Mouse (Mus musculus): ENCODE results near the gene Fam174b. TPM values are rescaled to one million over a fixed set of nuclear protein-coding genes. Genes with fewer than 3 reads are reported as not detected.

The Fam174b gene
- total RNA-seq (2021), result 10 to 100 TPM; 35.5 to 38.1 TPM

GRCm38 (mm10) chr7:73740111-73741035 is at the start of gene Fam174b:
Gene Fam174b (plus strand): TSS chr7:73740302.
- peak; percentile 68 to 74 for DNase-seq (ENCODE audit: low spot score in 2 of 2)
- intact Hi-C loops (cut with DNase I), result no loop called here

- intact Hi-C loops (cut with DNase I), result no loop called here
- no peak for DNase-seq (ENCODE audit: low spot score in 2 of 2)
Observed at GRCm38 (mm10) chr7:73697092-73697491, 43.0 kb upstream of the Fam174b start.

GRCm38 (mm10) chr7:73704305-73704704 is 35.8 kb upstream of the Fam174b start:
- DNase-seq (ENCODE audit: low spot score in 2 of 2), result no peak
- intact Hi-C loops (cut with DNase I), result loop anchor here (5.0 kb wide), 1 partner anchor 37 kb away; no protein-coding TSS in a partner anchor

- intact Hi-C loops (cut with DNase I), result no loop called here
- DNase-seq (ENCODE audit: low spot score in 2 of 2), result no peak
Observed at GRCm38 (mm10) chr7:73713506-73713905, 26.6 kb upstream of the Fam174b start.

GRCm38 (mm10) chr7:73715928-73716749 is 24.0 kb upstream of the Fam174b start:
- peak; percentile 40 to 70 for DNase-seq (ENCODE audit: low spot score in 2 of 2)
- intact Hi-C loops (cut with DNase I), result no loop called here

- intact Hi-C loops (cut with DNase I), result no loop called here
- no peak for DNase-seq (ENCODE audit: low spot score in 2 of 2)
Observed at GRCm38 (mm10) chr7:73716841-73717240, 23.3 kb upstream of the Fam174b start.

GRCm38 (mm10) chr7:73718031-73718430 is 22.1 kb upstream of the Fam174b start:
- intact Hi-C loops (cut with DNase I), result no loop called here
- DNase-seq (ENCODE audit: low spot score in 2 of 2), result no peak

- intact Hi-C loops (cut with DNase I), result no loop called here
- DNase-seq (ENCODE audit: low spot score in 2 of 2), result no peak
Observed at GRCm38 (mm10) chr7:73718497-73719007, 21.6 kb upstream of the Fam174b start.

- intact Hi-C loops (cut with DNase I), result no loop called here
- DNase-seq (ENCODE audit: low spot score in 2 of 2), result peak in 1 of 2 experiments; percentile 32
Observed at GRCm38 (mm10) chr7:73721046-73721445, 19.1 kb upstream of the Fam174b start.

- DNase-seq (ENCODE audit: low spot score in 2 of 2), result no peak
- intact Hi-C loops (cut with DNase I), result no loop called here
Observed at GRCm38 (mm10) chr7:73721764-73722163, 18.3 kb upstream of the Fam174b start.

- intact Hi-C loops (cut with DNase I), result no loop called here
- DNase-seq (ENCODE audit: low spot score in 2 of 2), result no peak
Observed at GRCm38 (mm10) chr7:73729913-73730312, 10.2 kb upstream of the Fam174b start.

- intact Hi-C loops (cut with DNase I), result no loop called here
- no peak for DNase-seq (ENCODE audit: low spot score in 2 of 2)
Observed at GRCm38 (mm10) chr7:73730430-73731022, 9.6 kb upstream of the Fam174b start.

- intact Hi-C loops (cut with DNase I), result no loop called here
- no peak for DNase-seq (ENCODE audit: low spot score in 2 of 2)
Observed at GRCm38 (mm10) chr7:73736046-73736445, 4.1 kb upstream of the Fam174b start.

- peak in 1 of 2 experiments; percentile 46 for DNase-seq (ENCODE audit: low spot score in 2 of 2)
- intact Hi-C loops (cut with DNase I), result no loop called here
Observed at GRCm38 (mm10) chr7:73741392-73741791, 1.3 kb downstream of the Fam174b start.

GRCm38 (mm10) chr7:73741841-73742240 is 1.7 kb downstream of the Fam174b start:
- DNase-seq (ENCODE audit: low spot score in 2 of 2), result no peak
- intact Hi-C loops (cut with DNase I), result no loop called here

GRCm38 (mm10) chr7:73743144-73743543 is 3.0 kb downstream of the Fam174b start:
- DNase-seq (ENCODE audit: low spot score in 2 of 2), result no peak
- intact Hi-C loops (cut with DNase I), result no loop called here

GRCm38 (mm10) chr7:73743831-73744370 is 3.8 kb downstream of the Fam174b start:
- no peak for DNase-seq (ENCODE audit: low spot score in 2 of 2)
- intact Hi-C loops (cut with DNase I), result no loop called here

GRCm38 (mm10) chr7:73745903-73746302 is 5.8 kb downstream of the Fam174b start:
- intact Hi-C loops (cut with DNase I), result no loop called here
- DNase-seq (ENCODE audit: low spot score in 2 of 2), result no peak

GRCm38 (mm10) chr7:73746836-73747235 is 6.7 kb downstream of the Fam174b start:
- intact Hi-C loops (cut with DNase I), result no loop called here

GRCm38 (mm10) chr7:73747531-73747930 is 7.4 kb downstream of the Fam174b start:
- intact Hi-C loops (cut with DNase I), result no loop called here
- no peak for DNase-seq (ENCODE audit: low spot score in 2 of 2)

More at GRCm38 (mm10) chr7:73746836-73747235, 6.7 kb downstream of the Fam174b start:
- no peak for DNase-seq (ENCODE audit: low spot score in 2 of 2)
